11 mouse cellular contexts compared by ENCODE assay signal in genomic region chr5:99224571-99225011, GRCm38 (mm10).
A peak's percentile ranks its signal among the peaks of the same experiment; 100 is the strongest.
DNase-seq lines count a peak whose midpoint lies in the region; ATAC-seq and TF ChIP-seq lines count a peak whose summit lies in the region.
"Had no signal": no experiment of that assay in that cellular context is flagged by ENCODE, and none has a peak within 500 bp of the region (broad histone marks: within the 10 kb centered on the region; RNA-seq: fewer than 3 reads in every experiment).

No protein-coding gene starts in this region.

- H3K4me2 ChIP-seq in kidney, embryonic 15.5 days: peak overlapping the region; percentile 7; the same call in 1 of the 2 replicates
- H3K4me2 ChIP-seq in stomach, postnatal 0 days (replicated peaks; ENCODE audit: low read depth): no peak overlapping the region
- H3K4me2 ChIP-seq: heart, embryonic 12.5 days had no signal

- 22% methylated on average over 5 of the region's 5 CpGs for WGBS in kidney, embryonic 15.5 days
- 43% methylated on average over 5 of the region's 5 CpGs for WGBS in kidney, adult 2 months
- WGBS in stomach, postnatal 0 days: 44% methylated on average over 5 of the region's 5 CpGs

- no peak for TF ChIP-seq CTCF in kidney, adult 2 months (conservative IDR thresholded peaks at IDR 0.05; ENCODE audit: insufficient read depth, insufficient read length, low read depth, low read length)
- no peak for TF ChIP-seq CTCF in stomach, postnatal 0 days (IDR thresholded peaks at IDR 0.05; ENCODE audit: low read depth)

- H3K36me3 ChIP-seq in kidney, embryonic 15.5 days: peaks cover 38% of the 10 kb centered on the region
- H3K36me3 ChIP-seq in kidney, adult 2 months (ENCODE audit: control insufficient read depth, insufficient read depth, low read length): peaks cover 12% of the 10 kb centered on the region
- H3K36me3 ChIP-seq in stomach, postnatal 0 days (ENCODE audit: control insufficient read depth, insufficient read depth, low read length): peaks cover 21% of the 10 kb centered on the region; the same call in 1 of the 2 replicates

- no peak for TF ChIP-seq POLR2A in kidney, adult 2 months (IDR thresholded peaks at IDR 0.05; ENCODE audit: low read depth, low read length)

- TF ChIP-seq EP300 in stomach, postnatal 0 days (optimal IDR thresholded peaks at IDR 0.05): no peak

- DNase-seq in cerebellum, postnatal 14 days: peak; percentile 16
- DNase-seq in cerebellum, adult 18-20 months: no peak
- DNase-seq in kidney, adult 2 months: no peak
- DNase-seq in right cerebral cortex, adult 18-20 months: peak; percentile 48
- DNase-seq in right cerebral cortex, postnatal 10 days (ENCODE audit: low spot score in 2 of 2): no peak
- DNase-seq in stomach, postnatal 0 days (ENCODE audit: low spot score): no peak
- DNase-seq in lung, postnatal 25 days (ENCODE audit: low spot score): no peak
- DNase-seq: kidney, adult 11 months; liver, postnatal 0 days had no signal

- no peak overlapping the region for H3K9ac ChIP-seq in kidney, embryonic 15.5 days
- no peak overlapping the region for H3K9ac ChIP-seq in stomach, postnatal 0 days (ENCODE audit: low read length)
- H3K9ac ChIP-seq: heart, embryonic 12.5 days; liver, postnatal 0 days had no signal

- peak overlapping the region; percentile 28 for H3K27ac ChIP-seq in kidney, embryonic 15.5 days
- no peak overlapping the region for H3K27ac ChIP-seq in kidney, adult 2 months (ENCODE audit: insufficient read depth, low read depth, low read length)
- H3K27ac ChIP-seq in stomach, postnatal 0 days (replicated peaks): peak overlapping the region; percentile 45

- peaks cover 14% of the 10 kb centered on the region for H3K4me1 ChIP-seq in kidney, embryonic 15.5 days
- H3K4me1 ChIP-seq in kidney, adult 2 months (ENCODE audit: control insufficient read depth, insufficient read depth, low read length): no peaks in the 10 kb centered on the region
- H3K4me1 ChIP-seq in stomach, postnatal 0 days (replicated peaks; ENCODE audit: control insufficient read depth, insufficient read depth): peaks cover 6% of the 10 kb centered on the region

- no peak overlapping the region for H3K4me3 ChIP-seq in kidney, embryonic 15.5 days (replicated peaks)
- no peak overlapping the region for H3K4me3 ChIP-seq in kidney, adult 2 months (ENCODE audit: insufficient read depth, low read depth, low read length)
- no peak overlapping the region for H3K4me3 ChIP-seq in stomach, postnatal 0 days (ENCODE audit: low read depth, low read length)
- H3K4me3 ChIP-seq: heart, embryonic 12.5 days had no signal

- ATAC-seq in kidney, embryonic 15.5 days (replicated peaks; ENCODE audit: low FRiP score): peak; percentile 73; the same call in 1 of the 2 replicates
- ATAC-seq in stomach, postnatal 0 days (ENCODE audit: low FRiP score, low TSS enrichment): peak; percentile 44
- ATAC-seq: liver, postnatal 0 days had no signal

- no peaks in the 10 kb centered on the region for H3K27me3 ChIP-seq in kidney, embryonic 15.5 days
- no peaks in the 10 kb centered on the region; the same call in 1 of the 2 replicates for H3K27me3 ChIP-seq in kidney, adult 2 months (replicated peaks; ENCODE audit: control insufficient read depth, insufficient read depth, low read length)
- H3K27me3 ChIP-seq in stomach, postnatal 0 days (ENCODE audit: control insufficient read depth, insufficient read depth, low read length): no peaks in the 10 kb centered on the region
- H3K27me3 ChIP-seq: heart, embryonic 12.5 days had no signal

- no peaks in the 10 kb centered on the region for H3K9me3 ChIP-seq in kidney, embryonic 15.5 days (replicated peaks)
- no peaks in the 10 kb centered on the region for H3K9me3 ChIP-seq in stomach, postnatal 0 days (ENCODE audit: control insufficient read depth, low read length)
- H3K9me3 ChIP-seq: heart, embryonic 12.5 days had no signal

Comparison
In these comparisons a context has a peak if more than half of its experiments do, and no peak if none do; other contexts are left out.
1. DNase-seq: peak in cerebellum, postnatal 14 days (2 of 2) and right cerebral cortex, adult 18-20 months (single experiment); none in cerebellum, adult 18-20 months (0 of 2), kidney, adult 2 months (single experiment), right cerebral cortex, postnatal 10 days (0 of 2), stomach, postnatal 0 days (single experiment) and lung, postnatal 25 days (single experiment).